Mouse (Mus musculus) midbrain, embryonic 15.5 days (tissue): Measurements from ENCODE around the gene Ccdc96. TPM values are rescaled to one million over a fixed set of nuclear protein-coding genes. Genes with fewer than 3 reads are reported as not detected.

Source experiments
- ATAC-seq: fragments of 200-750 bp; cut with Nextera tagmentation; replicated peaks from 2 replicates; pipeline ENCODE4 v1.8.0; 2017; ENCODE audit warnings: moderate TSS enrichment
- H3K27ac ChIP-seq: fragments of 300-500 bp; sonication (generic); 2 replicates; pipeline ENCODE4 v1.5.1; 2015; ENCODE audit warnings: mild to moderate bottlenecking, inconsistent platforms
- H3K27me3 ChIP-seq: fragments of 300-500 bp; sonication (generic); replicated peaks from 2 replicates; pipeline ENCODE4 v1.6.1; 2015; ENCODE audit warnings: inconsistent platforms
- H3K36me3 ChIP-seq: fragments of 300-500 bp; sonication (generic); replicated peaks from 2 replicates; pipeline ENCODE4 v1.6.1; 2015; ENCODE audit warnings: inconsistent platforms
- H3K4me1 ChIP-seq: fragments of 300-500 bp; sonication (generic); 2 replicates; pipeline ENCODE4 v1.6.1; 2015; ENCODE audit warnings: inconsistent platforms
- H3K4me2 ChIP-seq: fragments of 300-500 bp; sonication (generic); 2 replicates; pipeline ENCODE4 v1.6.1; 2015; ENCODE audit warnings: inconsistent platforms, mild to moderate bottlenecking, moderate library complexity
- H3K4me3 ChIP-seq: fragments of 300-500 bp; sonication (generic); 2 replicates; pipeline ENCODE4 v1.5.1; 2015; ENCODE audit warnings: mild to moderate bottlenecking, inconsistent platforms
- H3K9ac ChIP-seq: fragments of 300-500 bp; sonication (generic); 2 replicates; pipeline ENCODE4 v1.6.1; 2015; ENCODE audit warnings: mild to moderate bottlenecking, inconsistent platforms
- H3K9me3 ChIP-seq: fragments of 300-500 bp; sonication (generic); 2 replicates; pipeline ENCODE4 v1.6.1; 2016; ENCODE audit warnings: inconsistent platforms
- WGBS: fragments of 180-500 bp; shearing (Covaris S2); methylation state at CpG from one replicate; pipeline ENCODE4 v1.1.7; 2015; ENCODE audit warnings: mixed read lengths; 5-methylcytosine and 5-hydroxymethylcytosine counted together
- polyA plus RNA-seq: library from polyadenylated mRNA; unstranded; fragments of >200 nt; fragmentation: Nextera tagmentation; extraction: Ambion mirVana; gene quantifications from 2 replicates; pipeline ENCODE4 v1.2.1, GENCODE M21; 2015

Ccdc96 gene
- polyA plus RNA-seq, 1 experiment from 2014 or later = 3.5 TPM

DNA sequence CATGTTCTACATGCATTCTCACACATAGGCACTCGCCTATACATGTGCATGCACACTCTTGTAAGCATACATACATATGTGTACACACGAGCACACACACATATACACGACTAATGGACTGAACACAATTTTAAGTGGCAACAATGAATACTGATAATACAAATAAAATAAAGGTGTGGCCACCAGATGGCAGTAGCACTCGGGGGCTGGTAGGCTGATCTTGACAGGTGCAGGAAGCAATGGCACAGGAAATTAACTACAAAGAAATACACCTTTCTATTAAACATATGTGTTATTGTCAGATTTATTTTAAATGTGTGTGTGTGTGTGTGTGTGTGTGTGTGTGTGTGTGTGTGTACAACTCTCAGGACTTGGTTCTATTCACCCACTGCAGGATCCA, 25.5 kb upstream of the Ccdc96 start:
- Histone ChIP-seq H3K4me3 (no peak overlapping the region), H3K9ac (no peak overlapping the region), H3K9me3 (no peaks in the 10 kb centered on the region), H3K36me3 (no peaks in the 10 kb centered on the region), H3K4me1 (peaks cover 2% of the 10 kb centered on the region; the same call in 1 of the 2 replicates), H3K27ac (no peak overlapping the region), H3K27me3 (no peaks in the 10 kb centered on the region), H3K4me2 (no peak overlapping the region)
- 15% methylated on average over 4 of the region's 4 CpGs for WGBS
- no peak for ATAC-seq

DNA sequence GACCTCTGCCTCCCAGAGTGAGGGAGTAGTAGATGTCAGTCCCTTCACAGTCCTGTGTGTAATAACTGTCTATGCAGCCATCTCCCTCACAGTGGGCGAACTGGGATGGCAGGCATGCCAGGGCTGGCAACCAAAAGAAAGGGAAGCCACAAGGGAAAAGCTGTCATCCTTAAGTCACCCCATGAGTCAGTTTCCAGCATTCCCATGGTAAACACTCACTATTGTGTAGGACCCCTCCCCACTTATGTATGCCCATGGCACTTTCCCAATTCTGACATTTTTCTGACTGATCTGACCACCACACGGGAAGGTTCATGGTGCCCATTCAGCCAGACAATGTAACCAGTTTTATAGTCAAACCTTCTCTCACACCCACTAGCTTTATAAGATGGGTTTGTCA, 23.7 kb upstream of the Ccdc96 start:
- no peaks in the 10 kb centered on the region for H3K27me3 ChIP-seq
- H3K9me3 ChIP-seq = no peaks in the 10 kb centered on the region
- H3K36me3 ChIP-seq = no peaks in the 10 kb centered on the region
- ATAC-seq = no peak
- no peak overlapping the region for H3K9ac ChIP-seq
- peaks cover 12% of the 10 kb centered on the region for H3K4me1 ChIP-seq
- no peak overlapping the region for H3K4me3 ChIP-seq
- H3K27ac ChIP-seq = no peak overlapping the region
- 95% methylated on average over 2 of the region's 2 CpGs for WGBS
- no peak overlapping the region for H3K4me2 ChIP-seq

DNA sequence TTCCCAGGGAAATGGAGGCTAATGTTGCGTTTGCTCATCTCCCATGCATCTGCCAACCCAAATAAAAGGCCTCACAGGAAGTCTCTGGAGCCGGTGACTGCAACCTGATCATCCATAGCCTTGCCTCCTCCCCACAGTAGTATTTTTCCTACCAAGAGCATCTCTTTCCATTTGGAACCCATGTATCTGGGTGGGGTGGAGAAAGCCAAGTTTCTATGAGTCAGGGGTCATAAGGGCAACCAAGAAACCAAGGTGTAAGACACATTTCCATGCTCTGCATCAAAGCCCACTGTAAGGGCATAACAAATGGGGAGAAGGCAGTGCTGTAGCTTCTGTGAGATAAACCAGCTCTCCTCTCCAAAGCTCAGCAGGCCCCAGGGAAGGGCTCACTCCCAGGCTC, 23.2 kb upstream of the Ccdc96 start:
- no peak overlapping the region for H3K4me3 ChIP-seq
- H3K27me3 ChIP-seq = no peaks in the 10 kb centered on the region
- no peak for ATAC-seq
- H3K4me2 ChIP-seq = no peak overlapping the region
- WGBS = 61% methylated on average over 2 of the region's 2 CpGs
- no peak overlapping the region for H3K9ac ChIP-seq
- no peaks in the 10 kb centered on the region for H3K9me3 ChIP-seq
- H3K27ac ChIP-seq = no peak overlapping the region
- no peaks in the 10 kb centered on the region for H3K36me3 ChIP-seq
- H3K4me1 ChIP-seq = peaks cover 17% of the 10 kb centered on the region

DNA sequence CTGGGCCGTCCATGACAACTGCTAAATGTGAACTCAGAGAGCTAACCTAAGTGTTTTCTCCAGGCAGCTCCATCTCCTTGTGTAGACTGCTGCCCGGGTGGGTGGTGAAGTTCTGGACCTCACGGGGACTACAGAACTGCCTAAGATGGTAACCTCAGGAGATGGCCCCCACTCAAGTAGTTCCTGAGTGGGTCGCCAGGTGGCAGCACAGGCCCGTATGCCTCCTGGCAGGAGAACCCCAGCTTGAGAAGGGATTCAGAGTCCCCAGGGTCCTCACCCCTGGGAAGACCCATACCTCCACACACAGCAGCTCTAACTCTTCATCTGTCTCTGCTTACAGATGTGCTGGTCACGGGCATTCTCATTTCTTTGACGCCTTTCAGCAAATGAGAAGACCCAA, 21.6 kb upstream of the Ccdc96 start:
- Histone ChIP-seq H3K4me2 (no peak overlapping the region), H3K9ac (no peak overlapping the region), H3K27ac (no peak overlapping the region), H3K4me1 (peaks cover 23% of the 10 kb centered on the region), H3K9me3 (no peaks in the 10 kb centered on the region), H3K27me3 (no peaks in the 10 kb centered on the region), H3K4me3 (no peak overlapping the region), H3K36me3 (no peaks in the 10 kb centered on the region)
- ATAC-seq = no peak
- 15% methylated on average over 7 of the region's 7 CpGs for WGBS

DNA sequence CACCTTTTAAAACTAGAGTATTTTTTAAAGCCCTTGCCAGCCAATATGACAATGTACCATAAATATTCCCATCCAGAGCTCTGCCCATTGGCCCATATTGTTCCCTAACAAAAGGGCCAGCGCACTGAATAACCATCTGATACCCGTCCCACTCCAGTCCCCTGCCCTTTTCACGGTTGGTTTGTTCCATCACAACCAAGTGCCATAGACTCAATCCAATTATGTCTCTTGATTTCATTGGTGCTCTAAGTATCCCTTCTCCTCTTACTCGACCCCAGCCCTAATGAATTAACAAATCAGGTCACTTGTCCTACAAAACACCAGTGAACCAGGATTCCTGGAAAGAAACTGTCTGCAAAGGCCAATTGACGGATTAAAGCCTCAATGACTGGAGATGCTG, 21.0 kb upstream of the Ccdc96 start:
- Histone ChIP-seq H3K4me2 (no peak overlapping the region), H3K9me3 (no peaks in the 10 kb centered on the region), H3K27me3 (no peaks in the 10 kb centered on the region), H3K36me3 (no peaks in the 10 kb centered on the region), H3K27ac (no peak overlapping the region), H3K9ac (no peak overlapping the region), H3K4me3 (no peak overlapping the region), H3K4me1 (peaks cover 23% of the 10 kb centered on the region)
- WGBS = 11% methylated on average over 5 of the region's 5 CpGs
- no peak for ATAC-seq

DNA sequence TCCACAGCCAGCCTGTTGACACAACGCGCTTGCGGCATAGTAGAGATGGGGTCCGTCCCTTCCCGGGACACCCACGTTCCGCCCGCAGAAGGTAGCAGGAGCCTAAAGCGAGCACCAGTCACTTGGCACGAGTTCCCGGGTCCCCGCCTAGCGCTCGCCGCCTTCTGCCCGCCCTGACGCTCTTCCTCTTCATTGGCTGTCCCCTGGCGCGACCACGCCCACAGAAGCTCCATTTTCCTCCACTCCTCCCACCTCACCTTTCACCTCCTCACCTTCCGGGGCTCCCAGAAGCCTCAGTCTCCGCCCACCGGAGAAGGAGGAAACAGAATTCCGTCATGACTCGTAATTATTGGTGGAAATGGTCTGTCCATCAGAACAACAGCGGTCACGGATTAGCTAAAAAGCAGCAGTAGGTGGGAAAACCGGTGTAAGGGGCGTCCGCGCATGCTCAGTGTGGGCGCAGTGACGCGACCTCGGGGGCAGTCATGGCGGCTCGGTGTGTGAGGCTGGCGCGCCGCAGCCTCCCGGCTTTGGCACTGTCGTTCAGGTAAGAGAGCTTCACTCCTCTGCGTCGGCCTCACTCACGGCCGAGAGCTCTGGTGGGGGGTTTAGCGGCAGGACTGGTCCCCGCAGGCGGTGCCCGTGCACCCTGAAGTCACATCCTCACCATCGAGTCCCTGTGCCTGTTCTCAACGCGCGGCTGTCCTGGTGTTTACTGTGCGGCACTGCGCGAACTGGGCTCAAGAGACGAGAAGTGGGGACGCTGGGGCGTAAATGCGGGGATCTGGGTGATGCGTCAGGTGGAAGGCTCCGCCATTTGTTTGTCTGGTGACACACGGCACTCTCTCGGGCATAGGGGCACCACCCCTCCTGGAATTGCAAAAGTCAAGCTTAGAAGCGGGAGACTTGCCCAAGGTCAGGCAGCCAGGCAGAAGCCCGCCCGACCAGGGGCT, 19.4 kb upstream of the Ccdc96 start, which contains the start of gene Grpel1:
TSS of gene Grpel1 (plus strand) at position 290 of the 953 bp plus-strand sequence.
- Histone ChIP-seq H3K4me2 (peak within 1 kb of the TSS; percentile 97), H3K27me3 (no peaks in the 10 kb centered on the region), H3K4me3 (peak within 1 kb of the TSS; percentile 68), H3K27ac (peak within 1 kb of the TSS; percentile 67), H3K36me3 (peaks cover 7% of the 10 kb centered on the region; the same call in 1 of the 2 replicates), H3K4me1 (peaks cover 23% of the 10 kb centered on the region), H3K9ac (peak within 1 kb of the TSS; percentile 80), H3K9me3 (no peaks in the 10 kb centered on the region)
- peak; percentile 97 for ATAC-seq
- WGBS = under 1% methylated on average over 68 of the region's 68 CpGs

DNA sequence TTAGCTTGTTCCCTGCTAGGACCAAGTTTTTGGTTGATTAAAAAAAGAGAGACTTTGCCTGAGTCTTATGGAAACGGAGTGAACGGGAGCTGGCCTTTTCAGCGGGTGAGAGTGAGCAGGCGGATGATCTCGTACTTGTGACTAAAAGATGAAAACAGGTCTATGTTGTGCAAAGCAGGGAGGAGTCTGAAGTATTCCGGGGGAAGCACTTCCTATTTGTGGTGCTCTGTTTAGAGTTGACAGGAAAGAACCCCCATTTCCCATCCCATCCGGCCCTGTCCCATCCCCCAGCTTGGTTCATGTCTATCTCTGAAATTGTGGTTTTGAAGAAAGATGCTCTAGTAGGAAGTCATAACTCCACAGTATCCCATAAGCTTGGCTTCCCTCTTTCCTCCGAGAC, 18.5 kb upstream of the Ccdc96 start:
- no peak for ATAC-seq
- Histone ChIP-seq H3K27me3 (no peaks in the 10 kb centered on the region), H3K9ac (peak overlapping the region; percentile 80; the same call in 1 of the 2 replicates), H3K4me2 (peak overlapping the region; percentile 97), H3K4me3 (peak overlapping the region; percentile 68), H3K36me3 (peaks cover 15% of the 10 kb centered on the region), H3K9me3 (no peaks in the 10 kb centered on the region), H3K27ac (no peak overlapping the region), H3K4me1 (peaks cover 23% of the 10 kb centered on the region)
- WGBS = 31% methylated on average over 8 of the region's 8 CpGs

DNA sequence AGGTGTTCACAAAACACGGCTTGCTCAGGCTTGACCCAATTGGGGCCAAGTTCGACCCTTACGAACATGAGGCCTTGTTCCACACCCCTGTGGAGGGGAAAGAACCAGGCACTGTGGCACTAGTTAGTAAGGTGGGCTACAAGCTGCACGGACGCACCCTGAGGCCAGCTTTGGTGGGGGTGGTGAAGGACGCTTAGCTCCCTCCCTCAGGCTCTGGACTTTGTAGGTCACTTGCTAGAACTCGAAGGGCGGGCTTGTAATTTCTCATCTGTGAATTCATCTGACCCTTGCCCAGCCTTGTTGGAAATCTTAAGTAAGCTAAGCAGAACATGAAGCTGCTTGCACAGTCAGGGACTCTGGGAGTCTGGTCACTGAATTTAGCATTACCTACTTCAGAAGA, 13.2 kb upstream of the Ccdc96 start:
- ATAC-seq = no peak
- H3K27ac ChIP-seq = no peak overlapping the region
- peaks cover 6% of the 10 kb centered on the region for H3K4me1 ChIP-seq
- peaks cover 36% of the 10 kb centered on the region for H3K36me3 ChIP-seq
- H3K9ac ChIP-seq = no peak overlapping the region
- H3K4me3 ChIP-seq = no peak overlapping the region
- H3K9me3 ChIP-seq = no peaks in the 10 kb centered on the region
- 95% methylated on average over 8 of the region's 8 CpGs for WGBS
- no peaks in the 10 kb centered on the region for H3K27me3 ChIP-seq
- H3K4me2 ChIP-seq = no peak overlapping the region

DNA sequence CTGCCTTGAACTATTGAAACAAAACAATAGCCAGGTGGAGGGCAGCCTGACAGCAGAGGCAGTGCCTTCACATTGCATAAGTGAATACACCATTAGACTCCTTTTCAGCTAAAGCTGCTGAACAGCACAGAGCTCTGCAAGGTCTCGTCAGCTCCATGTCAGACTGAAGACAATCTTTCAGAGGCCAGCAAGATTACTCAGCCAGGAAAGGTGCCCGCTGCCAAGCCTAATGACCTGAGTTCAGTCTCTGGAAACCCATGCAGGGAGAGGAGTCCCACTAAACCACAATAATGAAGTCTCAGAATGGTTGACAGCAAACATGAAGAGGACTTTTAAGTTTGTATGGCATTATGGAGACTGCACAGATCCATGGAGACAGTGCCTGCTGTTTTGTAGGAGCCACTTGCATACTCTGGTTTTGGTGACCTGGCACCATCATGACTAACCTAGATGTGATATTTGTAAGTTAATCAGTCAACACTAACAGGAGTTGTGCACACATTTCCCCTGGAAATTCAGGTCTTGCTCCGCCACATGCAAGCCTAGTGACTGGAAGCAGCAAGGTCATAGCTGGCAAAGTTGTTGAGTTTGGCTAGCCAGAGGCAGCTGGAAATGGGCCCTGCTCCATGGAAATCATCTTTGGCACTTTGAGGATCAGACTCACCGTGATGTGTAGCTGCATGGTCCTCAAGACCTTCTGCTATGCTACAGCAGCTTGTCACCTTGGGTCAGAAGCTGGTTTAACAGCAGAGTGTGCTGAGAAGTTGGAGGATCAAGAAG, 11.3 kb upstream of the Ccdc96 start:
- WGBS = 91% methylated on average over 4 of the region's 4 CpGs
- H3K9ac ChIP-seq = no peak overlapping the region
- no peaks in the 10 kb centered on the region for H3K4me1 ChIP-seq
- peaks cover 37% of the 10 kb centered on the region for H3K36me3 ChIP-seq
- H3K4me2 ChIP-seq = no peak overlapping the region
- H3K4me3 ChIP-seq = no peak overlapping the region
- H3K9me3 ChIP-seq = no peaks in the 10 kb centered on the region
- H3K27me3 ChIP-seq = no peaks in the 10 kb centered on the region
- H3K27ac ChIP-seq = no peak overlapping the region
- no peak for ATAC-seq

DNA sequence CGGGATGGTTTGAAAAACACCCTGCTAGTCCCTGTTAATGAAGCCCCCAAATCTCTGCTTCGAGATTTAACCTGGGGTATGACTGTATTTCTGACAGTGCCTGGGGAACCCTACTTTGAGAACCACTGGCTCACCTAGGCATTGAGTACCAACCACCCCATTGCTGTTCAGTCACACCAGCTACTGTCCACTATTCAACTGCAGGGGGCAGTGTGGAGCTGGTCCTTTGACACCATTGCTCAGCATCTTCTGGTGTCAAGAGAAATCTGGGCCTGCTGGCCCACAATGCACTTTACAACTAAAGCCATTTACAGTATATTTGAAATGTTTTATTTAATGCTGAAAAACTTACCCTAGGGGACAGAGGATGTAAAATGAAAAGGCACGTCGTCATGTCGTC, 10.1 kb upstream of the Ccdc96 start:
- H3K4me2 ChIP-seq = no peak overlapping the region
- no peaks in the 10 kb centered on the region for H3K4me1 ChIP-seq
- no peak overlapping the region for H3K4me3 ChIP-seq
- no peaks in the 10 kb centered on the region for H3K9me3 ChIP-seq
- no peak for ATAC-seq
- H3K9ac ChIP-seq = no peak overlapping the region
- 84% methylated on average over 5 of the region's 5 CpGs for WGBS
- H3K27ac ChIP-seq = no peak overlapping the region
- peaks cover 37% of the 10 kb centered on the region for H3K36me3 ChIP-seq
- no peaks in the 10 kb centered on the region for H3K27me3 ChIP-seq

DNA sequence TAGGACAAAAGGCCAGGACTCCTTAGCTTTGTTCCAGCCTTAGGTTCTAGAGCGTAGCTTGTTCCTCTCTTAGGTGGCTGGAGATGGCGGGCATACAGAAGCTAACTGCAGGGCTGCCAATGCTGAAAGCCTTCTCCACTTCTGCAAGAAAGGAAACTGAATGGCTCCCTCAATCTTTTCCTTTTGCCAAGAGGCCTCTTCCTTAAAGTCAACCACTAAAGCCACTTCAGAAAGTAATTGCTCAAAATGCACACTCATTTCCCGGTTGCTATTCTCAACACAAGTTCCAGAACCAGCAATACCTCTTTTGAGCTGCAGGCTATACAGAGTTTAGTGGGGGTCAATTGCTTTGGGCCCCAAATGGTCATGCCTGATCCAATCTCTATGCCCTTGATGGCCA, 6.9 kb upstream of the Ccdc96 start:
- no peak overlapping the region for H3K9ac ChIP-seq
- no peak overlapping the region for H3K4me2 ChIP-seq
- no peak for ATAC-seq
- peaks cover 22% of the 10 kb centered on the region for H3K4me1 ChIP-seq
- H3K36me3 ChIP-seq = peaks cover 12% of the 10 kb centered on the region
- H3K27me3 ChIP-seq = no peaks in the 10 kb centered on the region
- no peak overlapping the region for H3K4me3 ChIP-seq
- H3K27ac ChIP-seq = no peak overlapping the region
- WGBS = 83% methylated on average over 3 of the region's 3 CpGs
- no peaks in the 10 kb centered on the region for H3K9me3 ChIP-seq

DNA sequence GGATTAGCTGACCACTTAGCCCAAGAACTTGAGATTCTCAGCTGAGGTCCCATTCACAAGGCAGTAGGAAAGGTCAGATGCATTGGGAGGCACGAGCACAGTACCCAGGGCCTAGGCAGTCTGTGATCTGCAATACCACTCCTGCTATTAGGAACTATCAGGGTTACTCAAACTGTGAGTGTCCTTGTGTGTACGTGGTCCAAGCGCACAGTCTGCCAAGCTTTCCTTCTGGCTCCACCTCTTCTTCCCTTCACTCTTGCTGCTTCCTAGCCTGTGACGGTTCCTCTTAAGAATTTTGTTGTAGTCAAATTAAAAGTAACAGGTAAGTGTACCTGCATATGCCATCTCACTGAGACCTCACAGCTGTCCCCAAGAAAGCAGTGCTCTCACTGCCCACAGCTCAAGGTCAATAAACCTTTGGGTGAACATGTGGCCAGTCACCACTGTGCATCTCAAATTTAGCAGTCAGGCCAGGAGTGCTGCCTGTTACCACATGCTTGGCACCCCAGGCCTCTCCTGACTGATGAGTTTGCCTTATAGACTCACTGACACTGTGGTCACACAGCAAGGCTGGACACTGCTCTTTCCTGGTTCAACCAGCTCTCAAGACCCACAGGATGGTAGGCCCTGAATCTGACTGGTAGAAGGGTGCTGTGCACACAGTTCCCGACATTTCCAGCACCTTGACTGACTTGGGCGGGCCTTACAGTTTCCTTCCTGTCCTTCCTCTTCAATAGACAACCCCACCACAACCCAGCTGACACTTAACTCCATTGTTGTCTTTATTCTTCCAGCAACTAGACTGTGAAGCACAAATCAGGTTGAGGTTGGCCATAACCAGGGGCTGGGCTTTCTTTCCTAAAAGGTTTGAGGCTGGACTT, 5.6 kb upstream of the Ccdc96 start:
- peaks cover 30% of the 10 kb centered on the region for H3K4me1 ChIP-seq
- H3K27ac ChIP-seq = no peak overlapping the region
- H3K27me3 ChIP-seq = no peaks in the 10 kb centered on the region
- 92% methylated on average over 6 of the region's 6 CpGs for WGBS
- H3K9ac ChIP-seq = no peak overlapping the region
- ATAC-seq = no peak
- H3K36me3 ChIP-seq = 0 out of 2 replicates have a peak, but pooled peaks cover 3% of the 10 kb centered on the region
- H3K9me3 ChIP-seq = no peaks in the 10 kb centered on the region
- H3K4me3 ChIP-seq = no peak overlapping the region
- no peak overlapping the region for H3K4me2 ChIP-seq
